Mouse (Mus musculus) cerebellum, adult 2 months (tissue): ENCODE results near the gene Zyg11b. TPM values are rescaled to one million over a fixed set of nuclear protein-coding genes. Genes with fewer than 3 reads are reported as not detected.

Experiments
- DNase-seq, 2 experiments: peaks; one replicate each; pipeline ENCODE4 v3.0.0; 2021
- H3K27ac ChIP-seq: fragments of 200-500 bp; 2 replicates; pipeline ENCODE4 v1.5.1; 2012; ENCODE audit warnings: low read length, control low read depth, inconsistent platforms; ENCODE audit not compliant: insufficient read depth
- H3K27me3 ChIP-seq: fragments of 200-500 bp; 2 replicates; pipeline ENCODE4 v1.6.1; 2012; ENCODE audit warnings: inconsistent platforms, mild to moderate bottlenecking, low read length, moderate library complexity; ENCODE audit not compliant: control insufficient read depth, insufficient read depth
- H3K4me1 ChIP-seq: fragments of 200-500 bp; 2 replicates; pipeline ENCODE4 v1.6.1; 2011; ENCODE audit warnings: low read length; ENCODE audit not compliant: control insufficient read depth, insufficient read depth
- H3K4me3 ChIP-seq: fragments of 200-500 bp; replicated peaks from 2 replicates; pipeline ENCODE3; 2011; ENCODE audit warnings: mild to moderate bottlenecking, low read depth, low read length, control low read depth; ENCODE audit not compliant: insufficient read depth
- CTCF ChIP-seq: fragments of 200-500 bp; IDR thresholded peaks from 2 replicates; pipeline ENCODE4 v1.5.1; 2011; ENCODE audit warnings: low read depth, mild to moderate bottlenecking, control low read depth, low read length, moderate library complexity, borderline replicate concordance; ENCODE audit not compliant: insufficient read depth
- POLR2A ChIP-seq: fragments of 200-500 bp; IDR thresholded peaks from 2 replicates; pipeline ENCODE4 v1.6.1; 2011; ENCODE audit warnings: low read length, control low read depth, borderline replicate concordance; ENCODE audit not compliant: insufficient read depth
- WGBS: fragments of 180-500 bp; shearing (Covaris S2); methylation state at CpG from one replicate; pipeline ENCODE4 v1.1.7; 2018; 5-methylcytosine and 5-hydroxymethylcytosine counted together
- polyA plus RNA-seq: library from polyadenylated mRNA; depleted of rRNA; stranded (reverse); fragments of >200 nt; gene quantifications from 2 replicates; pipeline ENCODE4 v1.2.3, GENCODE M21; 2012

The Zyg11b gene
- polyA plus RNA-seq, 1 experiment: 39.4 TPM

DNA sequence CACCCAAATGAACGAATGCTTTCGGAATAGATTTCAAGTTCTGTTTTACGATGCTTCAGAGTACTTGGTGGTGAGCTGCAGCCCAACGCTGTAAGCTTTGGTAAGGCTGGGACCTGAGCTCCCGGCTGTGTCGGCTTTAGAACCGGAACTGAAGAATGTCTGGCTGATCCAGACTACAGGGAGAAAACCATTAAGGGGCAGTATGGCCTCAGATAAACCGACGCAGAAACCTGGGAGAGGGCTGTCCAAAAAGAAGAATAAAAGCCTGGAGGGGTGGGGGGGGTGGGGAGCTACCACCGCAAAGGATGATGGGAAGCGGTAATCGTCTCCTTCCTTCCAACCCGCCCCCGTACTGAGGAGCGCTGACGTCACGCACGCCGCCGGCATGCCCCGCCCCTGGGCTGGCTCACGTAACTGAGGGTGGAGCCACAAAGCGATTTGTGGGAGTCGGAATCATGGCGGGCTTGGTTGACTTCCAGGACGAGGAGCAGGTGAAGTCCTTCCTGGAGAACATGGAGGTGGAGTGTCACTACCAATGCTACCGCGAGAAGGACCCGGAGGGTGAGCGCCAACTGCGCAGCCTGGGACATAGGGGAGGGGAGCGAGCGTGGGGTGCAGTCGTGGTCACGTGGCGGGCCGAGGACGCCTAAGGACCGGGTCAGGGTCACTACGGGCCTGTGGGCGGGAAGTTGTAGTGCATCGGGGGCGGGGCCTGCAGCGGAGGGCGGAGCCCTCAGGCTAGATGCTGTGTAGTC is 27.0 kb upstream of the Zyg11b start, which contains the start of gene Coa7:
Gene Coa7, plus strand, starts transcription at position 411 of the 755 bp plus-strand sequence.
- Histone ChIP-seq H3K27me3 (no peaks in the 10 kb centered on the region), H3K4me1 (no peaks in the 10 kb centered on the region; the same call in 1 of the 2 replicates), H3K4me3 (peak within 1 kb of the TSS; percentile 95), H3K27ac (peak within 1 kb of the TSS; percentile 94)
- DNase-seq: peak; percentile 96 to 99
- under 1% methylated on average over 45 of the region's 45 CpGs for WGBS
- peak; percentile 55; the same call in 1 of the 2 replicates for TF ChIP-seq POLR2A
- TF ChIP-seq CTCF: no peak

DNA sequence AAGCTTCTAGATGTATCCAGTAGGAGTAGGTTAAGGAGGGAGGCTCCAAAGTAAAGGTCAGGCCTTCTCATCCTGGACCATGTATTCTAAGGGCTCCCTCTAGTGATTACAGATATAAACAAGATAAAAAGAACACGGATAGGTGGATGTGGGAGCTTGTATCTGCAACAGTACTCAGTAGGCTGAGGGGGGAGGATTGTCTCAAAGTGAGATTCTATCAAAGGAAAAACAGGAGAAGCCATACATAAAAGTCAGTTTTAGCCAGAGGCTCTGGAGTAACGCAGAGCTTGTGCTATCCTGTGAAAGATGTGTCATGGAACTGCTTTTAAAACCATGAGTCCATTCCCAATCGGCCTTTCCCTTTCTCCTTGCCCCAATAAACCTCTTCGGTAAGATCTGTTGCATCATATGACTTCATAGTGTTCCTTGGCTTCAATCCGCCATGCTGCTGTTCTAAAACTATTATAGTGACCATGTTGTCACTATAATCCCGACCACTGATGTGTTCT is 26.2 kb upstream of the Zyg11b start:
- Histone ChIP-seq H3K4me3 (peak overlapping the region; percentile 64), H3K27me3 (no peaks in the 10 kb centered on the region), H3K4me1 (no peaks in the 10 kb centered on the region; the same call in 1 of the 2 replicates), H3K27ac (no peak overlapping the region; the same call in 1 of the 2 replicates)
- TF ChIP-seq POLR2A (no peak), CTCF (peak; percentile 30; the same call in 1 of the 2 replicates)
- 16% methylated on average over 6 of the region's 6 CpGs for WGBS
- peak; percentile 51 to 79 for DNase-seq

- Histone ChIP-seq H3K4me1 (no peaks in the 10 kb centered on the region; the same call in 1 of the 2 replicates), H3K4me3 (no peak overlapping the region), H3K27ac (no peak overlapping the region), H3K27me3 (no peaks in the 10 kb centered on the region)
- no peak for DNase-seq
- no peak for TF ChIP-seq CTCF
- no peak for TF ChIP-seq POLR2A
- WGBS: 64% methylated on average over 5 of the region's 5 CpGs
These were observed 22.7 kb upstream of the Zyg11b start for GRCm38 (mm10) chr4:108323588-108323987.

DNA sequence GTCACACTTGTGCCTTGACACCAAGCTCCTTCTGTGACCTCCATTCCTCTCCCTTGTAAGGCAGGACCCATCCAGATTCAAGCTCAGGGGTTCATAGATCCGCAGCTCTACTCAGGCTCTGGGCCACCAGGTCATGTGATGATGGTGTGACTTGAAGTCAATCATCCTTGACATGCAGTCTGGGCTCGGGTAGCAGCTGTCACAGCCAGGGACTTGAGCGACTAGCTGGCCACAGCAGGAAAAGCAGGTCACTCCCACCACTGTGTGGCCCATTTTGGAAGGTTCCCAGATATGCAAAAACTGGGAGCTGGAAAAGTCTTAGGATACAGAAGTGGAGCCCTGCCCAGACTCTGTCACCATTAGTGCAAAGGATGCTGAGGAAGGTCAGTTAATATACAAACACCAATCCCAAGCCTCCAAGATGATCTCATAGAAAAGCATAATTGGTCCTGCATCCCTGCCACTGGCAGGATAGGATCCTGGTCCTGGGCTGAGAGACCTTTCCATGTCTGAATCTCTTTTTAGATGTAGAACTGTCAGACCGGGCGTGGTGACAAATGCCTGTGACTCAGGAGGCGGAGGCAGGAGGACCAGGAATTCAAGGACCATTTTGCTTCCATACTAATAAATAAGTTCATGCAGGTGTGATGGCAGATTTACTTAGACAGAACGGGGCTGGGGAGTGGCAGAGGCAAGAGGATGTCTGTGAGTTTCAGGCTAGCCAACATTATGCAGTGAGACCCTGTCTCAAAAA is 19.9 kb upstream of the Zyg11b start:
- WGBS: 47% methylated on average over 7 of the region's 7 CpGs
- no peak overlapping the region for H3K27ac ChIP-seq

DNA sequence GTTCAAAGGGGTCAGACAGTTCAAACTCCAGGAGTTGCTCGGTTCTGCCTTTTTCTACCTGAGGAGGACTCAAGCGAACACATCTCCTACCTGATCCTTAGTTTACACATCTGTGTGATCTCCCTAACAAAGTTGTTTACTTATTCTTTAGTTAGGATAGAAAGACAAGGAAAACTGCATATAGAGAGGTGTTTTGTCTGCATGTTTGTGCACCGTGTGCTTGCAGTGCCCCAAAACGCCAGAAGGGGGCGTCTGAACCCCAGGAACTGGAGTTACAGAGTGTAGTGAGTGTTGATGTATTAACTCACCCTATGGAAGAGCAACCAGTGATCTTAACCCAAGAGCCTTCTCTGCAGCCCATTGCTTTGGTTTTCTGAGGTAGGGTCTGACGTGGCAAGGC is 18.9 kb upstream of the Zyg11b start:
- DNase-seq: no peak
- 73% methylated on average over 6 of the region's 6 CpGs for WGBS
- Histone ChIP-seq H3K4me3 (no peak overlapping the region), H3K4me1 (no peaks in the 10 kb centered on the region), H3K27ac (no peak overlapping the region), H3K27me3 (no peaks in the 10 kb centered on the region)
- TF ChIP-seq POLR2A: no peak
- no peak for TF ChIP-seq CTCF

More for the DNA sequence above, 19.9 kb upstream of the Zyg11b start:
- H3K4me1 ChIP-seq: no peaks in the 10 kb centered on the region
- no peak for TF ChIP-seq CTCF
- TF ChIP-seq POLR2A: no peak
- H3K4me3 ChIP-seq: no peak overlapping the region
- H3K27me3 ChIP-seq: no peaks in the 10 kb centered on the region
- no peak for DNase-seq

DNA sequence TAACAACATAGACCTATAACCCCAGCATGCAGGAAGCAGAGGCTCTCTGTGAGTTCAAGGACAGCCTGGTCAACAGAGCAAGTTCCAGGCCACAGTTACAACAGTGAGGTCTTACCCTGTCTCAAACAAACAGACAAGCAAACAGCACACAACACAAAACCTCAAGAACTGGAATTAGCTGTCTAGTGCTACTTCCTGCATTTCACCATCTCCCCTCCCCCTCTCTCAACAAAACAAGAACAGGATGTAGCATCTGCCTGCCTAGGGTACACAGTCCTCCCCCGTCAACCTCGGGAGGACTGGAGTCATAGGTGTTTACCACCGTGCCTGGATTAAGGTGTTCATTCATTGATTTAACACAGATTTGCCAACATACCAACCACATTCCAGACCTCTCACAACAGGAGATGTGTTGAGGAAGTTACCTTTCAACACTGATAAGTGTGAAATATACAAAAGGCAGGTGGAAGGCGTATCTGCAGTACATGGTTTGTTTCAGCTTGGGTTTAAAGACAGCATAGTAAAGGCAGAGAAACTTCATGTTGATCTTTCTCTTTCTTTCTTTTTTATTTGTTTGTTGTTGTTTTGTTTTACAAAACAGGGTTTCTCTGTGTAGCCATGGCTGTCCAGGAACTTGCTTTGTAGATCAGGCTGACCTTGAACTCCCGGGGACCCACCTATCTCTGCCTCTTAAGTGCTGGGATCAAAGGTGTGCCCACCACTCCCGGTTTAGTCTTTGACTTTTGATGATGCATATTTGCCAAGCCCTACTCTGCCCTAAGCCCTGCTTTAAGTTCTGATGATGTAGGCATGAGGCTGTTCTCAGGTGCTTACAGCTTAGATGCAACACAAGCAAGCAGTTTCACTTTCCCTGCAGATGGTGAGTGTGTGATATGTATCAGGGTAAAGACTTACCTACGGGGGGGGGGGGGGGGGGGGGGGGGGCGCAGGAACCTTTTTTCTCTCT is 18.0 kb upstream of the Zyg11b start:
- TF ChIP-seq CTCF (no peak), POLR2A (no peak)
- H3K27ac ChIP-seq: no peak overlapping the region
- DNase-seq: no peak
- H3K27me3 ChIP-seq: no peaks in the 10 kb centered on the region
- H3K4me1 ChIP-seq: no peaks in the 10 kb centered on the region
- WGBS: 76% methylated on average over 8 of the region's 8 CpGs
- no peak overlapping the region for H3K4me3 ChIP-seq
